Mouse (Mus musculus): Measurements from ENCODE around the gene Serp1.
"Not testable (repeated sequence)": the region's sequence is repeated elsewhere in the genome, so short reads cannot be mapped to it uniquely, and the experiment has no call there.

Gene Serp1

DNA sequence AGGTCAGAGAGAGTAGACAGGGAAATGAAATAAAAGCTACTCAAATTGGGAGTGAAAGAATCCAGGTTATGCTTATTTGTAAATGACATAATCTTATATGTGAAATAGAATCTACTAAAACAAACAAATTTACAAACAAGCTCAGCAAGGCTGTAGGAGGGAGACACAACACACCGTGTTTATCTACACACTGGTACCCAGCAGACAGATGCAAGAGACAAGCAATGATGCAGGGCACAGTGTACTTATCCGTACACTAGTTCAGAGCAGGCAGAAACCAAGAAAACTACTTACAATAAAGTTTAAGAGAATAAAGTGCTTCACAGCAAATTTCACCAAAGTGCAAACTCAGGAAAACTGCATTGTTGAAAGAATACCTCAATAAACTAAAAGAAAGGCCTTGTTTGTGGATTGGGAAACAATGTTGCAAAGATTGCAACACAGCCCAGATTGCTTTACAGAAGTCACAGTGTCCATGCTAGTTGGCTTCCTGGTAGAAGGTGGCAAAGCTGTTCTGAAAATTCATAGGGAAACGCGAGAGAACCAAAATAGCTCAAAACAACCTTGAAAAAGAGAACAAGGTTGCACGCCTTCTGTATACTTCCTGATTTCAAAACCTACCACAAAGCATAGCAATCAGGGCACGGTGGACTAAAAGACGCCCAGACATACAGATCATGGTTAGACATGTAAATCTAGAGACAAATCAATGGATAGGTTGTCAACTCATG is 17.5 kb downstream of the Serp1 start:
- no peak for DNase-seq (ENCODE audit: low read depth, low spot score)

DNA sequence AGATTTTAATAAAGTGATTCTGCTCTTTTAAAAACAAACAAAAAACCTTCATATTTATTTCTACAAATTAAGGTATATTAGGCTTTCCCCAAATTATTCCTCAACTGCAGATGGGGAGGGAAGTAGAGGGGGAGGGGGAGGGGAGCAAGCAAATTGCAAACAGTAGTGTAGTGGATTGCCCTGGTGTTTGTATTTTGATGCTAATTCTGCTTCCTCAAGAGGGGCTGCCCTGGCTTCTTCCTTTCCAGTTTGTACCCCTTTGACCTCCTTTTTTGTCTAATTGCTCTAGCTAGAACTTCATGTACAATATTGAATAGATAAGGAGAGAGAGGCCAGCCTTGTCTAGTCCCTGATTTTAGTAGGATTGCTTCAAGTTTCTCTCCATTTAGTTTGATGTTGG is 21.0 kb downstream of the Serp1 start:
- no peak for DNase-seq (ENCODE audit: low read depth, low spot score)

DNA sequence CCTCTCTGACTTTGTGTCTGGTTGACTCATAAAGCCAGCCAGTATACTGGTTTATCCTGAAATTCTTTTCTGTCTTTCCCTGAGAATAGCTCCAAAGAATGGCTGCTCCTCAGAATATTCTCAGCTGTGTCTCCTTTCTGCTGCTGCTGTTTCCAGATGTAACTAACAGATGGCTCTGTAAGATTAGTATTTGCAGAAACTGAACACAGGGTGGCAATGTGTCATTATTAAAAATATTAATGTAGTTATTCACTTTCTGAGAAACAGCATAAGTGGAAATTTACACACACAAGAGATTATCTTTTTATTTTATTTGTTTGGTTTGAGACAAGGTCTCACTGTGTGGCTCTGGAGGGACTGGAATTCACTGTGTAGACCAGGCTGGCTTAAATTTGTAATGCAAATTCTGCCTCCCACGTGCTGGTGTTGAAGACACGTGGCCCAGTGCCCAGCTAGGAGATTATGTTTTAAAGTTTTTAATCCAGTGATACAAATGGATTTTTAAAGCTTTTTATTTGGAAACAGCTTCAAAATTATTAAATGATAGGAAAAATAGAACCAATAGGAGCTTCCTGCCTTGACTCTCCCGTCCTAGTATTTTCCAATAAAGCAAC is 21.9 kb downstream of the Serp1 start:
- peak; percentile 28 for DNase-seq (ENCODE audit: low read depth, low spot score)

DNA sequence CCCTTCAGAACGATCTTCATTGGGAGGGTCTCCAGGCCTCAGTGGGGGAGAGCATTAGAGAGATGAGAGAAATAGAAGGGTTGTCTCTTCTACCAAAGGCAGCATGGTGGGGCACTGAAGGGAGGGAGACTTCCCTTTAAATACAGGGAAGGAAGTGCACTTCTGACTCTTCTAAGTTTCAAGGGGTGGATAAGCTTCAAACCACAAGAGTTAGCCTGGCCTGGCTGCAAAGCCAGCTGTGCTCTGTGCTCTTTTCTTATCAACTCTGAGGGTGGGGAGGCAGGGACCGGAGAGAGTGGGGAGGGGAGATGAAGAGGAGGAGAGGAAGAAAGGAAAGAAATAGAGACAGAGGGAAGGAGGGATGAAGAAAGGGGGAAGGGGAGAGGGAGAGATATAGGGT is 23.7 kb downstream of the Serp1 start:
- DNase-seq (ENCODE audit: low read depth, low spot score) = no peak

DNA sequence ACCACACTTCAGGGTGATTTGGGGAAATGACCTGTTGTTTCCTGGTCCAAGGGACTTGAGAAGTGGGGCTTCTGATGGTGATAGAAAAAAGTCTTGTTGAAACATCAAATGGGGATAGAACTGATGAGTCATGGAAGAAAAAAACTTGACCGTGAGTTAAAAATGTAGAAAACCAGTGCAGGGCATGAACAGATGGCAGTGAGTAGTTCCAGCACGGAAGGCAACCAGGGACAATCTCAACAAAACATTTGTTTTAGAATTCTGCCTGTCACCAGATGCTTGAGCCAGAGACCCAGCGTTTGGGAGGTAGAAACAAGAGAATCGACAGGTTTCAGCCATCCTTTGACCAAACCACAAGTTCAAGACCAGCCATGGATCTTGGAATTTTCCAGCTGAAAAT is 32.1 kb downstream of the Serp1 start:
- DNase-seq (ENCODE audit: low read depth, low spot score) = no peak

DNA sequence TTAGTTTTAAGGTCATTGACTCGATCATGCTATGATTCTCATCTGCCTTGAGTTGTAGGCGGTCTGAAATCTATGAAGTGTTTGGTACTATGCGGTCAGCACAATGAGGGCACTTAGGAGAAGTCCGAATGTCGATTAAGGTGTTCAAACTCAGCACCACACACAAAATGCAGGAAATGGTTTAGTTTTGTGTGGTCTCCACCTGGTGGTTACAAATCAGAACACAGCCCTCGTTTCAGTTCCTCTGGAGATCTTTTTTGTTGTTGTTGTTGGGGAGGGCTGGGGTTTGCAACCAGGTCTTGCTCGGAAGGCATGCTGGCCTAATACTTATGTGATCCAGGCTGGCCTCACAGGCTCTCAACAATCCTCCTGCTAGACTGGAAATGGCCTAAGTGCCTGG is 34.9 kb downstream of the Serp1 start:
- DNase-seq (ENCODE audit: low read depth, low spot score) = peak; percentile 66

DNA sequence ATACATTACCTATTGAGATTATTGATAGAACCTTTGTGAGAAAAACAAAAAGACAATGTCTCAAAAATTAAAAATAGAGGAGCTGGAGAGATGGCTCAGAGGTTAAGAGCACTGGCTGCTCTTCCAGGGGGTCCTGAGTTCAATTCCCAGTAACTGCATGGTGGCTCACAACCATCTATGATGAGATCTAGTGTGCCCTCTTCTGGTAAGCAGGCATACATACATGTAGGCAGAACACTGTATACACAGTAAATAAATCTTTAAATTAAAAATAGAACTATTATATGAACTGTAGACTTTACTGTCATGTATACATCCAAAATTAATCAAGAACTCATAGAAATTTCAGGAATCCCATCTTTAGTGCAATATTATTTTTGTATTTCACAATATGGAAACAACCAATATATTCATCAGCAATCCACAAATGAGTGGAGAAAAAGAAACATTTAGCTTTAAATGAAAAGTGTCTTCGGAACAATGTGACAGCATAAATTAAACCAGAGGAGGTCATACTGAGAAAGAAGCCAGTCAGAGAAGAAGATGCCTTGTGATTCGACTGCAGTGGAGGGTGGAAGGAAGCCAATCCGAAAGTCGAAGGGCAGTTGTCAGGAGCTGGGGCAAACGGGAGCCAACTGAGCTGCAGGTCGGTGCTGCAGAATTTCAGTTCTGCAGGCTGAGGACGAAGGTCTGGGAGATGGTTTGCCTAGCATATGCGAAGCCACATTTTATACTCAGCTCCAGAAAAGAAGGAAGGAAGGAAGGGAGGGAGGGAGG is 37.5 kb downstream of the Serp1 start:
- DNase-seq (ENCODE audit: low read depth, low spot score) = peak; percentile 40

DNA sequence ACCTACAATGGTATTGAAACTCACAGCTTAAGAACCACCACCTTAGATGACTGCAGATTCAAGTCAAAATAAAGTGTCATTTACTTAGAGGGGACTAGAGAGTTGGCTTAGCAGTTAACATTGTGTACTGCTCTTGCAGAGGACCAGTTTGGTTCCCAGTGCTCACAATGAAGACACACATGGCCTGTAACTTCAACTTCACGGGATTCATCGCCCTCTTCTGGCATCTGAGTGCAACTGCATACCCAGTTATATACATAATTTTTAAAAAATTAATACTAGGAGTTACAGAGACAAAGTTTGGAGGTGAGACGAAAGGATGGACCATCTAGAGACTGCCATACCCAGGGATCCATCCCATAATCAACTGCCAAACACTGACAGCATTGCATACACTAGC is 38.6 kb downstream of the Serp1 start:
- DNase-seq (ENCODE audit: low read depth, low spot score) = peak; percentile 39

DNA sequence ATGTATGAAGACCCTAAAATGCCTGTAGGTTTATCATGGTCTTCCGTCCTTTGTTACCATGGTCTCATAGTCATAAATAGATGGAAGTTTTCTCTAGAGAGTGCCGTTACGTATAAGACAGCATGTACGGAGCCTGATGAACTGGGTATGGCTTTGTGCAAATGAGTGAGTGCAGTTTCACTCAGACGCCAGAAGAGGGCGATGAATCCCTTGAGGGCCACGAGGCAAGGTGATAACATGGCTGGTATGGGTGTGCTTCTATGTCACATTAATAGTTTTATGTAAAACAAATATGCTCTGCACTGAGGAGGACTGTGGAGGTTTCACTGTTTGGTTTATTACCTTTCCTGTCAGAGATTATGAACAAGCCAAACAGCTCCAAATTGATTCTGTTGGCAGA is 39.8 kb downstream of the Serp1 start:
- peak; percentile 69 for DNase-seq (ENCODE audit: low read depth, low spot score)

DNA sequence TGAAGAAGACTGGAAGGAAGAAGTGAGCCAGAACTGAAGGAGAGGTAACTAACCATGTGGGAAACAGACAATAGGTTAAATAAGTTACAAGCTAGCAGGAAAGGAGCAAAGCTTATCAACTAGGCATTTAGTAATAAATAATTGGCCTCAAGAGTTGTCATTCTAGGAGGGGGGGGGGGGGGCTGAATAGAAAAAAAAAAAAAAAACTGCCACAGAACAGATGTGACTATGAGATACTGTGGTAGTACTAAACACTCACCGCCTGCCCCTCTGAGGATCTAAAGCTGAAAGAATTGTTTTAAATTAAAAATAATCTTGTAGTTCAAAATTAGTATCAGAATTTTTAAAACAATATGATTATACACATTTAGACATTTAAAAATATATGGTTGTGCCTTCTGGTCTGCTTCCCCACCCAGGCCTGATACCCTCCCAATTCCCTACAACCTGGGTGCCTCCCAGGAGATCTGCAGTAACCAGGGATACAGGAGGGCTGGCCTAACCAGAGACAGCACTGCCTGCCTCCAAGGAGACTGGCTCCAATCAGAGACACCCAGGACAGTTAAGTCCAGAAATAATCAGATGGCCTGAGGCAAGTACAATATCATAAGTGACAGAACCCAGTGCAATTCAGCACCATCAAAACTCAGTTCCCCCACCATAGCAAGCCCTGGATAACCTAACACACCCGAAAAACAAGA is 46.8 kb downstream of the Serp1 start:
- no peak for DNase-seq (ENCODE audit: low read depth, low spot score)

DNA sequence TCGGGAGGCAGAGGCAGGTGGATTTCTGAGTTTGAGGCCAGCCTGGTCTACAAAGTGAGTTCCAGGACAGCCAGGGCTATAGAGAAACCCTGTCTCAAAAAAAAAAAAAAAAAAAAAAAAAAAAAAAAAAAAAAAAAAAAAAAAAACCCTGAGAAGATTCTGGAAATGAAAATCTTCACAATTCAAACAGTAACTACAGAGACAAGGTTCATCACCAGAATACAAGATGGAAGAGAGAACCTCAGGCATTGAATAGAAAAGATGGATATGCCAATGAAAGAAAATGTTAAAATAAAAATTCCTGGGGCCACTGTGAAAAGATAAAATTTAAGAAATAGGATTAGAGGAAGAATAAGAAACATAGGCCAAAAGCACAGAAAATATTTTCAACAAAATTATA is 50.4 kb downstream of the Serp1 start:
- not testable (repeated sequence) for DNase-seq (ENCODE audit: low read depth, low spot score)

Measured in CD4-positive, CD25-positive, alpha-beta regulatory T cell, adult 2 months (primary cell).